Comparison of ENCODE assay signal across 19 mouse cellular contexts in genomic region chr7:96719926-96720325, GRCm38 (mm10).
DNase-seq lines count a peak whose midpoint lies in the region; ATAC-seq lines count a peak whose summit lies in the region.
"Had no signal": no experiment of that assay in that cellular context is flagged by ENCODE, and none has a peak within 500 bp of the region (broad histone marks: within the 10 kb centered on the region; RNA-seq: fewer than 3 reads in every experiment).

No protein-coding gene starts in this region.

- intact Hi-C loops in heart, postnatal 25 days (cut with DNase I) = no loop called here

- no peak; the same call in 1 of the 2 replicates for ATAC-seq in hindbrain, embryonic 16.5 days
- peak; percentile 29; the same call in 1 of the 2 replicates for ATAC-seq in megakaryocyte, adult 5-6 weeks (ENCODE audit: poor library complexity, severe bottlenecking)
- ATAC-seq in inflammation-experienced regulatory T-cells, adult 6 months = no peak
- ATAC-seq: Patski had no signal

- peaks cover 83% of the 10 kb centered on the region for H3K27me3 ChIP-seq in hindbrain, embryonic 10.5 days (ENCODE audit: insufficient read depth, poor library complexity, severe bottlenecking)
- H3K27me3 ChIP-seq in hindbrain, embryonic 16.5 days (replicated peaks; ENCODE audit: control insufficient read depth, insufficient read depth, low read length) = no peaks in the 10 kb centered on the region; the same call in 1 of the 2 replicates
- H3K27me3 ChIP-seq: liver, embryonic 13.5 days; Patski; stomach, embryonic 15.5 days had no signal

- no peak overlapping the region for H3K4me2 ChIP-seq in hindbrain, embryonic 16.5 days (ENCODE audit: low read length)
- H3K4me2 ChIP-seq: liver, embryonic 13.5 days; stomach, embryonic 15.5 days had no signal

- H3K9me3 ChIP-seq in hindbrain, embryonic 10.5 days = no peaks in the 10 kb centered on the region
- H3K9me3 ChIP-seq in hindbrain, embryonic 16.5 days (ENCODE audit: control insufficient read depth, low read length) = no peaks in the 10 kb centered on the region
- H3K9me3 ChIP-seq: heart, embryonic 10.5 days; liver, embryonic 13.5 days; stomach, embryonic 15.5 days had no signal

- WGBS in hindbrain, embryonic 10.5 days = 78% methylated on average over 1 of the region's 1 CpGs
- 40% methylated on average over 1 of the region's 1 CpGs for WGBS in hindbrain, embryonic 16.5 days

- peaks cover 35% of the 10 kb centered on the region for H3K36me3 ChIP-seq in hindbrain, embryonic 10.5 days
- no peaks in the 10 kb centered on the region for H3K36me3 ChIP-seq in hindbrain, embryonic 16.5 days (ENCODE audit: control insufficient read depth, insufficient read depth, low read length)
- H3K36me3 ChIP-seq: liver, embryonic 13.5 days; stomach, embryonic 15.5 days had no signal

- peaks cover 43% of the 10 kb centered on the region for H3K4me1 ChIP-seq in hindbrain, embryonic 10.5 days (replicated peaks)
- peaks cover 15% of the 10 kb centered on the region for H3K4me1 ChIP-seq in hindbrain, embryonic 16.5 days (ENCODE audit: control insufficient read depth, insufficient read depth, low read depth, low read length)
- H3K4me1 ChIP-seq: liver, embryonic 13.5 days; stomach, embryonic 15.5 days had no signal

- no peak for DNase-seq in hindbrain, embryonic 10.5 days (ENCODE audit: low spot score)
- peak; percentile 2 for DNase-seq in 3T3-L1 (ENCODE audit: low read depth, low spot score)
- peak; percentile 48 to 66 for DNase-seq in adrenal gland, postnatal 36 days
- DNase-seq in heart, postnatal 25 days (ENCODE audit: low spot score) = no peak
- DNase-seq: B cell, adult 2 months; cerebellum, adult 9-10 months; embryo, embryonic 11 days; gastrocnemius, postnatal 36 days; heart, postnatal 4 days; kidney, adult 11 months; kidney, postnatal 4 days; liver, embryonic 13.5 days; thymus, postnatal 36 days had no signal

- H3K27ac ChIP-seq in hindbrain, embryonic 10.5 days = peak overlapping the region; percentile 31; the same call in 1 of the 2 replicates
- H3K27ac ChIP-seq in hindbrain, embryonic 16.5 days (ENCODE audit: low read depth, low read length) = no peak overlapping the region
- H3K27ac ChIP-seq: heart, embryonic 10.5 days; liver, embryonic 13.5 days; stomach, embryonic 15.5 days had no signal

- no peak overlapping the region for H3K9ac ChIP-seq in hindbrain, embryonic 16.5 days (ENCODE audit: low read depth, low read length)
- H3K9ac ChIP-seq: liver, embryonic 13.5 days; stomach, embryonic 15.5 days had no signal

- H3K4me3 ChIP-seq in hindbrain, embryonic 10.5 days = no peak overlapping the region
- H3K4me3 ChIP-seq in hindbrain, embryonic 16.5 days (ENCODE audit: low read length) = no peak overlapping the region
- H3K4me3 ChIP-seq: heart, embryonic 10.5 days; liver, embryonic 13.5 days; stomach, embryonic 15.5 days had no signal

Comparison
In these comparisons a context has a peak if more than half of its experiments do, and no peak if none do; other contexts are left out.
1. DNase-seq: peak in 3T3-L1 (single experiment) and adrenal gland, postnatal 36 days (2 of 2); none in hindbrain, embryonic 10.5 days (single experiment) and heart, postnatal 25 days (single experiment).